Mouse (Mus musculus) neural tube, embryonic 13.5 days (tissue): ENCODE data around the gene Abca5. TPM values are rescaled to one million over a fixed set of nuclear protein-coding genes. Genes with fewer than 3 reads are reported as not detected.
"Not testable (repeated sequence)": the region's sequence is repeated elsewhere in the genome, so short reads cannot be mapped to it uniquely, and the experiment has no call there.

Experiments
- ATAC-seq: fragments of 200-750 bp; cut with Nextera tagmentation; 2 replicates; pipeline ENCODE4 v1.8.0; 2017; ENCODE audit warnings: low read depth, mild to moderate bottlenecking, moderate TSS enrichment, moderate library complexity
- H3K27ac ChIP-seq: fragments of 300-500 bp; sonication (generic); replicated peaks from 2 replicates; pipeline ENCODE4 v1.5.1; 2015; ENCODE audit warnings: moderate library complexity, mild to moderate bottlenecking, inconsistent platforms
- H3K27me3 ChIP-seq: fragments of 300-500 bp; sonication (generic); 2 replicates; pipeline ENCODE4 v1.6.1; 2015; ENCODE audit warnings: mild to moderate bottlenecking, inconsistent platforms
- H3K36me3 ChIP-seq: fragments of 300-500 bp; sonication (generic); 2 replicates; pipeline ENCODE4 v1.6.1; 2015; ENCODE audit warnings: mild to moderate bottlenecking, inconsistent platforms
- H3K4me1 ChIP-seq: fragments of 300-500 bp; sonication (generic); replicated peaks from 2 replicates; pipeline ENCODE4 v1.6.1; 2015; ENCODE audit warnings: inconsistent platforms
- H3K4me2 ChIP-seq: fragments of 300-500 bp; sonication (generic); 2 replicates; pipeline ENCODE4 v1.6.1; 2015; ENCODE audit warnings: inconsistent platforms, mild to moderate bottlenecking, moderate library complexity
- H3K4me3 ChIP-seq: fragments of 300-500 bp; sonication (generic); 2 replicates; pipeline ENCODE4 v1.5.1; 2015; ENCODE audit warnings: mild to moderate bottlenecking, inconsistent platforms
- H3K9ac ChIP-seq: fragments of 300-500 bp; sonication (generic); 2 replicates; pipeline ENCODE4 v1.6.1; 2015; ENCODE audit warnings: moderate library complexity, mild to moderate bottlenecking, inconsistent platforms
- H3K9me3 ChIP-seq: fragments of 300-500 bp; sonication (generic); 2 replicates; pipeline ENCODE4 v1.6.1; 2016; ENCODE audit warnings: inconsistent platforms
- WGBS: fragments of 180-500 bp; shearing (Covaris S2); methylation state at CpG from one replicate; pipeline ENCODE4 v1.1.7; 2015; 5-methylcytosine and 5-hydroxymethylcytosine counted together
- polyA plus RNA-seq: library from polyadenylated mRNA; unstranded; fragments of >200 nt; fragmentation: Nextera tagmentation; extraction: Ambion mirVana; gene quantifications from 2 replicates; pipeline ENCODE4 v1.2.1, GENCODE M21; 2015

Abca5 gene
- polyA plus RNA-seq, 1 experiment from 2014 or later: 7.8 TPM

DNA sequence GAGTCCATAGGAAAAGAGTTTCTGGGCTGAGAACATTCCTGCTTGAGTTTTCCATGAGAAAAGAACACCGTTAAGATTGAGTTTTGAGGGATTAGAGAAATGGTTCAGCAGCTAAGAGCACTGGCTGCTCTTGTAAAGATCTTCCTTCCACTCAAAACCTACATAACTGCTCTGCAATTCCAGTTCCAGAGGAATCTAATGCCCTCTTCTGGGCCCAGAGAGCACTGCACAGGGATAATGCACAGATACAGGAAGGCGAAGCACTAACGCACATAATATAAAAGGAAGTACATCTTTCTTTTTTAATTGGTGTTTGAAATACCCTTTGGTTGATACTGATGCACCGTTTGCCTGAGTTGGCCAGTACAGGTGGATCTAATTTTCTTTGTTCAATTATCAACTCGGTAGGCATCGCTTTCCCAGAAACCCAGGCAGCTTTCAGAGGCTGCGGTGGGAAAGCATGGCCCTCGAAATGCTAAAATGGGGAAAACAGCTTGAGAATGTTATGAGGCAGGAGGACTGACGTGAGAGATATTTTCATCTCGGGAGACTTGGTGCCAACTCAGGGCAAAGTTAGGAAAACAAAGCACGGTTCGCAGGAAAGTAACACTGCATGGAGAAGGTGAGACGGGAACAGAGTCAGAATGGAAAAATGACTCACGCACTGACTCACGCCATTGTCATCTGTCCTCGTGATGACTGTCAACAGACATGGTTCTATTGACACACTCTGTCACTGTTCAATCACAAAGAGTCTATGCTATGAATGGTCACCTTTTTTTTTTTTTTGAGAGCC is 20.4 kb upstream of the Abca5 start:
- no peaks in the 10 kb centered on the region for H3K36me3 ChIP-seq
- H3K27ac ChIP-seq: no peak overlapping the region
- no peak for ATAC-seq
- no peaks in the 10 kb centered on the region for H3K27me3 ChIP-seq
- H3K4me2 ChIP-seq: no peak overlapping the region
- no peak overlapping the region for H3K4me3 ChIP-seq
- H3K4me1 ChIP-seq: no peaks in the 10 kb centered on the region
- no peak overlapping the region for H3K9ac ChIP-seq
- WGBS: 75% methylated on average over 16 of the region's 16 CpGs
- H3K9me3 ChIP-seq: peaks cover 5% of the 10 kb centered on the region; the same call in 1 of the 2 replicates

DNA sequence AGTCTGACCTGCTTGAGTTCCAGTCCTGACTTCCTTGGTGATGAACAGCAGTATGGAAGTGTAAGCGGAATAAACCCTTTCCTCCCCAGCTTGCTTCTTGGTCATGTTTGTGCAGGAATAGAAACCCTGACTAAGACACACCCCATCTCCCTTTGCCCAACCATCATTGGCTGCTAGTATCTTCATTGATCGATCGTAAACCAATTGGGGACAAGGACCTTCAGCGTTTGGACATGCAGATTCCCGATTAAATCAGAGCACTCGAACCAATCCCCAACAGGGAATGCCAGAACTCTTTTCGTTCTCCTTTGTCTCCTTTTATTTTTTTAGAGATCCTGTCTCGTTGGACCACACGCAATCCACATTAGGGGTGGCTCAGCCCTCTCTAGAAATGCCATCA is 17.6 kb upstream of the Abca5 start:
- not testable (repeated sequence) for H3K4me2 ChIP-seq, H3K9me3 ChIP-seq, H3K4me3 ChIP-seq, ATAC-seq, H3K9ac ChIP-seq, H3K36me3 ChIP-seq, H3K27ac ChIP-seq, H3K27me3 ChIP-seq, H3K4me1 ChIP-seq
- 84% methylated on average over 9 of the region's 9 CpGs for WGBS

DNA sequence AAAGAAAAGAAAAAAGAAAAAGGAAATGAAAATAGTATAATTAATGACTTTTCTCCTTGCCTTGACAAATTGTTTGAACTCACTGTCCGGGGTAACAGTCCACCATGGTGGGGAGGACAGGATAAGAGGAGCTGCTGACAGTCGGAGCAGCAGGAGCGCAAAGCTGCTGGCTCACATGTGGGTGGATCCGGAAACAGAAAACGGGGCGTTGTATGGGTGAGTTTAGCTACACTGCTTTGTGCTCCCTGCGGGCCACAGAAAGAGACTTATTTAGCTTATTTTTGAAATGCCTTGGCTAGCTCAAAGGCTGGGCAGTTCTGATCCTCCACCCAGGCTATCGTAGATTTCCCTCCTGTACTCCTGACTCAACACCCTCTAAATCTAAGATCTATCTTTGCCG is 16.7 kb upstream of the Abca5 start:
- Histone ChIP-seq H3K27ac (no peak overlapping the region), H3K4me2 (no peak overlapping the region), H3K4me3 (no peak overlapping the region), H3K4me1 (no peaks in the 10 kb centered on the region), H3K9me3 (no peaks in the 10 kb centered on the region), H3K9ac (no peak overlapping the region), H3K27me3 (no peaks in the 10 kb centered on the region), H3K36me3 (no peaks in the 10 kb centered on the region)
- ATAC-seq: no peak
- 89% methylated on average over 9 of the region's 9 CpGs for WGBS

DNA sequence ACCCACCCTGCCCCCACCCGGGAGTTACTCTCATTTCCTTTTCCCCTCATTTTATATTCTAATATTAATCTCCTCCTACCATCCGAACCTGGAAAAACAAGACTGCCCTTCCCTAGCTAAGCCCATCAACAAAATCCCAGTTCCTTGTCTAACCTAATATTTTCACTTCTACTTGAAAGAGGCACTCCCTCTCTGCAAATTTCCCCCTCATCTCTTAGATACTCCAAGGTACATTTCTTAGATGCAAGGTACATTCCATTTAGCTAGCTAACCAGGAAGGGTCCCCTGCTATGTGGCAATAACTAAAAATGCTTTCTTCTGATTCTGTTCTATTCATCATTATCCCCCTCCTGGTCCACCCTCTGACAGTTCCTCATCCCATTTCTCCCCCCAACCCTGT is 10.7 kb upstream of the Abca5 start:
- Histone ChIP-seq H3K4me2 (no peak overlapping the region), H3K4me3 (no peak overlapping the region), H3K4me1 (no peaks in the 10 kb centered on the region), H3K9me3 (no peaks in the 10 kb centered on the region), H3K36me3 (no peaks in the 10 kb centered on the region), H3K27ac (no peak overlapping the region), H3K9ac (no peak overlapping the region), H3K27me3 (no peaks in the 10 kb centered on the region)
- no peak for ATAC-seq
- WGBS: 92% methylated on average over 2 of the region's 2 CpGs

DNA sequence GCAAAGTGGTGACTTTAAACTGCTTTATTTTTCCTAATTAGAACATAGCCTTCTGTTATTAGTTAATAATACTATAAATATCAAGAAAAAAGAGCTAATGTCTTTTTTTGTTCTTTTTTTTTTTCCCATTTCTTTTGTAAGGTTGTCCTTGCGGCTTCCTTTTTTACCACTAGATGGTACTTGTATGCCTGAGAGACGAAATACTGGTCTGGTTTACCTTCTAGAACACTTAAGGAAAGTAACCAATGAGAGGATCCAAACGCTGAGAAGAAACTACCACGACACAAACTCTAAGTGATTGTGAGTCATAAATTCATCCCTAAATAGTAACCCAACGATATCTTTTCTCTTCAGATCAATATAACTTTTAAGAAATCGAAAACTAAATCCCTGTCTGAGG is 10.3 kb upstream of the Abca5 start:
- Histone ChIP-seq H3K9ac (no peak overlapping the region), H3K36me3 (no peaks in the 10 kb centered on the region), H3K27ac (no peak overlapping the region), H3K4me2 (no peak overlapping the region), H3K27me3 (no peaks in the 10 kb centered on the region), H3K4me1 (no peaks in the 10 kb centered on the region), H3K4me3 (no peak overlapping the region), H3K9me3 (no peaks in the 10 kb centered on the region)
- ATAC-seq: no peak
- 59% methylated on average over 6 of the region's 6 CpGs for WGBS

DNA sequence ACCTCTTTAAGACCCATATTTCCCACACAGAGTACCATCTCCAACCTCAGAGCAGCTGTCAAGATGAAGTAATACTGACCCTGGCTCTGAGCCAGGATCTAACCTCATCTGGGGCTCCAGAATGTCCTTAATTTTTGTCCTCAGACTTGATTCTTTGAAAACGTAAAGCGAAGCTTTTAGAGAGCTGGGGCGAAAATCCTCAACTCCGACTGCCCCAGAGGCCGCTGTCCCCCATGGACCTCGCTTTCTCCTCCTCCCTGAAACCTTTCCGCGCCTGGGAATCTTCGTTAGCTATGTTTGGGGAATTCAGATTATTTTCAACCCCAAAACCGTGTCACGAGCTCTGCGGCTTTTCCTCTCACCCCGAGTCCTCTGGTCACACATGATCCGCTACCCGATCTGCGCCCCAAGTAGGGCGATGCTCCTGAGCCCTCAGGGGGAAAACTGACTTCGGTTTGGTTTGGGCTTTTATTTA is 665 bp downstream of the Abca5 start:
- H3K4me3 ChIP-seq: peak overlapping the region; percentile 75
- H3K27me3 ChIP-seq: 0 out of 2 replicates have a peak, but pooled peaks cover 9% of the 10 kb centered on the region
- peaks cover 11% of the 10 kb centered on the region; the same call in 1 of the 2 replicates for H3K4me1 ChIP-seq
- peak overlapping the region; percentile 89 for H3K9ac ChIP-seq
- WGBS: under 1% methylated on average over 18 of the region's 18 CpGs
- peak overlapping the region; percentile 86 for H3K4me2 ChIP-seq
- no peaks in the 10 kb centered on the region for H3K9me3 ChIP-seq
- H3K27ac ChIP-seq: peak overlapping the region; percentile 79
- no peaks in the 10 kb centered on the region for H3K36me3 ChIP-seq
- peak; percentile 48; the same call in 1 of the 2 replicates for ATAC-seq

DNA sequence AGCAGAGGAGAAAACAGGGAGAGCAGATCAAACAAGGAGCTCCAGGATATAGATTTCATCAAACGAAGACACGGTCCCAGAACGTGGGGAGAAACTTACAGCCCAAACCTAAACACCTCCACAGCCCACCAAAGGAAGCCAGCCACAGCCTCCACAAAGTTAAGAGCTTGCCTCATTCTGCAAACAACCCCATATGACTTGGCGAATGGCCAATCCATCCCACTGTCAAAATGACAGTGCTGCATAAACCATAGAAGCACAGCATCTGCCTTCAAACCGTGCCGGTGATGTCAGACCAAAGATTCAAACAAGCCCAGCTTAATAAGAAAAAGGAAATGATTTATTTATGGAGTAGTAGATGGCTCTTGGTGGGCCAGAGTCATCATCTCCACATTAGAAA is 7.4 kb downstream of the Abca5 start:
- WGBS: 72% methylated on average over 6 of the region's 6 CpGs
- no peak for ATAC-seq
- H3K4me1 ChIP-seq: peaks cover 17% of the 10 kb centered on the region

DNA sequence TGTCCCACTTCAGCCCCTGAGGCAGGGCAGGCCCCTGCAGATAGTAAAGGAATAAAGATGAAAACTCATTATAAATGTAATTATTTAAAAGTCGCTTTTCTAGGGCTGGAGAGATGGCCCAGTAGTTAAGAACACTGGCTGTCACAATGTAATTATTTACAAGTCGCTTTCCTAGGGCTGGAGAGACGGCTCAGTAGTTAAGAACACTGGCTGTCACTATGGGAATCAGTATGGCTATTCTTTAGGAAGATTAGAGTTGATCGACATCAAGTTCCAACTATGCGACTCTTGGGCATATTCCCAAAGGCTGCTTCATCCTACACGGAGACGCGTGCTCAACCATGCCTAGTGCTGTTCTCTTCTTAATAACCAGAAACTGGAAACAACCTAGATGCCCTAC is 15.2 kb downstream of the Abca5 start:
- 77% methylated on average over 8 of the region's 8 CpGs for WGBS
- no peaks in the 10 kb centered on the region for H3K27me3 ChIP-seq
- no peak for ATAC-seq
- H3K27ac ChIP-seq: no peak overlapping the region
- H3K4me2 ChIP-seq: no peak overlapping the region
- H3K36me3 ChIP-seq: peaks cover 8% of the 10 kb centered on the region
- no peaks in the 10 kb centered on the region for H3K4me1 ChIP-seq
- H3K9ac ChIP-seq: no peak overlapping the region
- no peaks in the 10 kb centered on the region for H3K9me3 ChIP-seq
- no peak overlapping the region for H3K4me3 ChIP-seq

More for the DNA sequence above, 7.4 kb downstream of the Abca5 start:
- Histone ChIP-seq H3K9me3 (no peaks in the 10 kb centered on the region), H3K27me3 (no peaks in the 10 kb centered on the region), H3K9ac (no peak overlapping the region), H3K4me3 (no peak overlapping the region), H3K27ac (no peak overlapping the region), H3K4me2 (no peak overlapping the region), H3K36me3 (no peaks in the 10 kb centered on the region)

DNA sequence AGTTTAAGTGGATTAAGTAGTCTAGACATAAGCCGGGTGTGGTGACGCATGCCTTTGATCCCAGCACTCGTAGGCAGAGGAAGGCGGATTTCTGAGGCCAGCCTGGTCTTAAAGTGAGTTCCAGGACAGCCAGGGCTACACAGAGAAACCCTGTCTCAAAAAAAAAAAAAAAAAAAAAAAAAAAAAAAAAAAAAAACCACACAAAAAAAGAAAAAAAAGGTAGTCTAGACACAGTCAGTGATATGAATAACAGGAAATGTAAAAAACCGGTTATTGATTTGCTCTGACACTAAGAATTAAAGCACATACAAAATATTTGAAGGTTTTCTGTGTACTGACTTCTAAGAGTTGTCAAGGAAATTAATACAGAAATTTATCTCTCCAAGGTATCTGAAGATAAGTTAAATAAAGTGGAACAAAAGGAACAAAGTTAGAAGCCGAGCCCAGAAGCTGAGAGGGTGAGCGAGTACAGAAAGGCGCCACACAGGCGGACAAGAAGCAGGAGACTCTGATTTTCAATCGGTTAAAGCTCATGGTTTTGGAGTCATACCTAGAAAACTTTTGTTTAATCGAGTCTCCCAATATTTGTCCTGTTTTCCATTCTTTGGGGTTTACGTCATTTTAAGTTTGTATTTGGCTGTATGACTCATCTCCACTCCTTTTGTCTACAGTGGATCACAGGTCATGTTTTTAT is 30.9 kb downstream of the Abca5 start:
- WGBS: 87% methylated on average over 12 of the region's 12 CpGs

DNA sequence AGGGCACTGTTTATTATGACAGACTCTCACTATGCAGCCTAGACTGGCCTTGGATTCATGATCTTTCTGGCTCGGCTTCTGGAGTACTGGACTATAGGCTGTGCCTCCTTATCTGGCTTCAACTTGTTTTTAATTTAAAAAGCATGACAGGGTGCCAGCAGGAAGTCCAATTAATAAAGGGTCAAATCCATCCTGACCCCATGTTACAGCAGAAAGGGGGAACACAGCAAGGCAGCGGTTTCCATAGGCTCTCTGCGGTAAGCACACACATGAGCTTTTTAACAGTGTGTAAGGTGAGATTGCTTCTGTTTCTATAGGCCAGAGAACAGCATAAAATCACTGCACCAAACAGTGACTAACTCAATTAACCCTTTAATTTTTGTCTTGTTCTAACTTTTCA is 34.1 kb downstream of the Abca5 start:
- H3K27me3 ChIP-seq: no peaks in the 10 kb centered on the region
- ATAC-seq: no peak
- no peaks in the 10 kb centered on the region for H3K4me1 ChIP-seq
- H3K4me2 ChIP-seq: no peak overlapping the region
- H3K4me3 ChIP-seq: no peak overlapping the region
- H3K27ac ChIP-seq: no peak overlapping the region
- no peak overlapping the region for H3K9ac ChIP-seq
- H3K36me3 ChIP-seq: peaks cover 5% of the 10 kb centered on the region; the same call in 1 of the 2 replicates
- WGBS: 49% methylated on average over 3 of the region's 3 CpGs
- H3K9me3 ChIP-seq: no peaks in the 10 kb centered on the region

More for the DNA sequence above, 30.9 kb downstream of the Abca5 start:
- ATAC-seq: no peak
- no peaks in the 10 kb centered on the region for H3K9me3 ChIP-seq
- peaks cover 4% of the 10 kb centered on the region; the same call in 1 of the 2 replicates for H3K36me3 ChIP-seq
- no peak overlapping the region for H3K4me3 ChIP-seq
- no peak overlapping the region for H3K27ac ChIP-seq
- H3K4me2 ChIP-seq: no peak overlapping the region
- no peaks in the 10 kb centered on the region for H3K27me3 ChIP-seq
- no peaks in the 10 kb centered on the region for H3K4me1 ChIP-seq
- H3K9ac ChIP-seq: no peak overlapping the region

DNA sequence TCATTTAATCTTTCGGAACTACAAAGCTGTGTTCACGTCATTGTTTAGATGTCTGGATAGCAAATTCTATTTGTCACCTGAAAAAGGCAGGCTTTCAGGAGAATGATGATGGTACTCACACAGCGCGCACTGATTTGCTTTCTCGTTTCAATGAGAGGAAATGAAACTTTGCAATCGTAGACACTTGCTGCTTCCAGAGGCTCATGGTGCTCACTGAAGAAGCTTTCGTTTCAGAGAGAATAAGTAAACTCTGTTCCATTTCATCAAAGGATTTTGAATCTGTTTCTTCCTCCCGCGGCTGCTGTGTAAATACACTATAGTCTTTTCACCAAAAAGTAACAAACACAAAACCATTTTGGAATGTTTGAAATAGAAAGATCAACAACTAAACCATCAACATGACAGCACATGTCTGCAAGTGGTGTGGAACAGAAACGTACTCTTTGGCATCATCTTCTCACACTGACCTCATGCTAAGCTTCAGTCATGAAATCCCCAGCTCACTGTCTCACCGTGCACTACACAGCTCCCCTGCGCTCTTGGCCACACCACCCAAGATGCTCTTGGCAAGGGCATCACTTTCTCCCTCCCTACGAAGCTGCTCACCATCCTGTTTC is 39.5 kb downstream of the Abca5 start:
- no peaks in the 10 kb centered on the region for H3K4me1 ChIP-seq
- H3K4me3 ChIP-seq: no peak overlapping the region
- no peak overlapping the region for H3K4me2 ChIP-seq
- H3K27me3 ChIP-seq: no peaks in the 10 kb centered on the region
- no peaks in the 10 kb centered on the region for H3K9me3 ChIP-seq
- WGBS: 87% methylated on average over 13 of the region's 13 CpGs
- H3K27ac ChIP-seq: no peak overlapping the region
- no peak for ATAC-seq
- H3K36me3 ChIP-seq: peaks cover 5% of the 10 kb centered on the region; the same call in 1 of the 2 replicates
- H3K9ac ChIP-seq: no peak overlapping the region

DNA sequence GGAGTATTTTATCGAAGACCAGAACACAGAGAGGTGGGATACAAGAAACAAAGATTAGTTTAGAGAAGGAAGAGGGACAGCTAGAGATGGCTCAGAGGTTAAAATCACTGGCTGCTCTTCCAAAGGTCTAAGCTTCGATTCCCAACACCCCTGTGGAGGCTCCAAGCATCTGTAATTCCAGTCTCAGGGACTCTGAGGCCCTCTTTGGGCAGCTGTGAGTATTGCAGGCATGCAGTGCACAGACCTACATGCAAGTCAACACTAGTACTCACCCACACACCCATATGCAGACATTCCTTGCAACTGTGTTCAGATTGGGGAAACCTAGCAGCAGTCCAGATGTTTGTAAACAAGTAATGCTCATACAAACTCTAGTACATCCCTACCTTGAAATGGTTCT is 46.9 kb downstream of the Abca5 start:
- no peak for ATAC-seq
- no peak overlapping the region for H3K9ac ChIP-seq
- peaks cover 21% of the 10 kb centered on the region; the same call in 1 of the 2 replicates for H3K36me3 ChIP-seq
- H3K4me2 ChIP-seq: no peak overlapping the region
- no peak overlapping the region for H3K4me3 ChIP-seq
- no peaks in the 10 kb centered on the region for H3K9me3 ChIP-seq
- 86% methylated on average over 2 of the region's 2 CpGs for WGBS
- no peaks in the 10 kb centered on the region for H3K27me3 ChIP-seq
- no peak overlapping the region for H3K27ac ChIP-seq
- H3K4me1 ChIP-seq: no peaks in the 10 kb centered on the region
